Mouse (Mus musculus): Measurements from ENCODE around the gene Ddx27. TPM values are rescaled to one million over a fixed set of nuclear protein-coding genes. Genes with fewer than 3 reads are reported as not detected.

Ddx27 gene
- polyA plus RNA-seq, 2 experiments from 2014 or later = 33.4 to 61.0 TPM

- no peak for ATAC-seq
These were observed 15.5 kb downstream of the Ddx27 start for GRCm38 (mm10) chr2:167030507-167030906.

- ATAC-seq = no peak
These were observed 22.7 kb downstream of the Ddx27 start for GRCm38 (mm10) chr2:167037710-167038109.

- ATAC-seq = no peak
These were observed 23.3 kb downstream of the Ddx27 start for GRCm38 (mm10) chr2:167038297-167038696.

- no peak for ATAC-seq
These were observed 23.7 kb downstream of the Ddx27 start for GRCm38 (mm10) chr2:167038716-167039115.

- no peak for ATAC-seq
These were observed 24.4 kb downstream of the Ddx27 start for GRCm38 (mm10) chr2:167039386-167039785.

GRCm38 (mm10) chr2:167043400-167044121, 28.6 kb downstream of the Ddx27 start:
- ATAC-seq = no peak

GRCm38 (mm10) chr2:167048223-167048622, 33.2 kb downstream of the Ddx27 start:
- no peak for ATAC-seq

GRCm38 (mm10) chr2:167048698-167049358, 33.8 kb downstream of the Ddx27 start:
- no peak for ATAC-seq

- ATAC-seq = no peak
These were observed 38.3 kb downstream of the Ddx27 start for GRCm38 (mm10) chr2:167053127-167053844.

GRCm38 (mm10) chr2:167055386-167055785, 40.4 kb downstream of the Ddx27 start:
- no peak for ATAC-seq

GRCm38 (mm10) chr2:167056210-167056941, 41.4 kb downstream of the Ddx27 start:
- ATAC-seq = no peak

GRCm38 (mm10) chr2:167056942-167057323, 41.9 kb downstream of the Ddx27 start:
- ATAC-seq = no peak

- no peak for ATAC-seq
These were observed 43.2 kb downstream of the Ddx27 start for GRCm38 (mm10) chr2:167058201-167058600.

GRCm38 (mm10) chr2:167058814-167059387, 43.9 kb downstream of the Ddx27 start:
- no peak for ATAC-seq

- no peak for ATAC-seq
These were observed 44.5 kb downstream of the Ddx27 start for GRCm38 (mm10) chr2:167059536-167059935.

GRCm38 (mm10) chr2:167059960-167060359, 45.0 kb downstream of the Ddx27 start:
- ATAC-seq = no peak

GRCm38 (mm10) chr2:167060360-167060759, 45.4 kb downstream of the Ddx27 start:
- no peak for ATAC-seq

GRCm38 (mm10) chr2:167060761-167061160, 45.8 kb downstream of the Ddx27 start:
- no peak for ATAC-seq

- ATAC-seq = no peak
These were observed 46.5 kb downstream of the Ddx27 start for GRCm38 (mm10) chr2:167061381-167062034.

GRCm38 (mm10) chr2:167062497-167062911, 47.5 kb downstream of the Ddx27 start:
- peak; percentile 89 for ATAC-seq

GRCm38 (mm10) chr2:167062965-167063880, 48.2 kb downstream of the Ddx27 start, which contains the start of gene Znfx1:
Gene Znfx1 (minus strand): TSS chr2:167063015.
- peak; percentile 81 for ATAC-seq
